Mouse (Mus musculus): ENCODE results near the gene Eif3l. TPM values are rescaled to one million over a fixed set of nuclear protein-coding genes. Genes with fewer than 3 reads are reported as not detected.

The Eif3l gene
- total and polyA plus RNA-seq, 3 experiments: 63.9 to 90.3 (median 69.2) TPM

- H3K4me3 ChIP-seq: peak within 1 kb of the TSS; percentile 71
- H3K4me1 ChIP-seq (ENCODE audit: control insufficient read depth, insufficient read depth, low read length): peaks cover 2% of the 10 kb centered on the region
- peaks cover 2% of the 10 kb centered on the region; the same call in 1 of the 2 replicates for H3K79me2 ChIP-seq (replicated peaks; ENCODE audit: control insufficient read depth, insufficient read depth, low read length)
- WGBS: under 1% methylated on average over 80 of the region's 80 CpGs
- intact Hi-C loops (cut with DNase I): loop anchor here (2.0 kb wide), 1 partner anchor 34 kb away; the partner anchor contains the start of gene H1f0
- H3K9ac ChIP-seq (ENCODE audit: low read depth, low read length): peak within 1 kb of the TSS; percentile 93
- DNase-seq: peak; percentile 93 to 98
- no peaks in the 10 kb centered on the region for H3K36me3 ChIP-seq (ENCODE audit: control insufficient read depth, insufficient read depth, low read length)
- TF ChIP-seq EP300 (IDR thresholded peaks at IDR 0.05; ENCODE audit: insufficient read depth, low read depth, low read length): no peak
- TF ChIP-seq POLR2A (IDR thresholded peaks at IDR 0.05; ENCODE audit: insufficient read depth, low read depth, low read length): peak; percentile 78
- H3K27me3 ChIP-seq (ENCODE audit: control insufficient read depth, insufficient read depth, low read length): no peaks in the 10 kb centered on the region
- H3K27ac ChIP-seq: peak within 1 kb of the TSS; percentile 81
Measured at GRCm38 (mm10) chr15:79062376-79063159, 12.4 kb upstream of the Eif3l start, which contains the start of gene Ankrd54. Ankrd54 (minus strand) TSS chr15:79062893.

- peak overlapping the region; percentile 42 for H3K4me3 ChIP-seq
- H3K27ac ChIP-seq: peak overlapping the region; percentile 4; the same call in 1 of the 2 replicates
- H3K27me3 ChIP-seq (ENCODE audit: control insufficient read depth, insufficient read depth, low read length): no peaks in the 10 kb centered on the region
- intact Hi-C loops (cut with DNase I): loop anchor here (2.0 kb wide), 1 partner anchor 34 kb away; the partner anchor contains the start of gene H1f0
- no peaks in the 10 kb centered on the region for H3K36me3 ChIP-seq (ENCODE audit: control insufficient read depth, insufficient read depth, low read length)
- 0 out of 2 replicates have a peak overlapping the region, but pooled peaks have one; percentile 27 for H3K9ac ChIP-seq (ENCODE audit: low read depth, low read length)
- 9% methylated on average over 14 of the region's 14 CpGs for WGBS
- peaks cover 2% of the 10 kb centered on the region; the same call in 1 of the 2 replicates for H3K79me2 ChIP-seq (replicated peaks; ENCODE audit: control insufficient read depth, insufficient read depth, low read length)
- TF ChIP-seq EP300 (IDR thresholded peaks at IDR 0.05; ENCODE audit: insufficient read depth, low read depth, low read length) (no peak), CTCF (IDR thresholded peaks at IDR 0.05) (no peak), POLR2A (IDR thresholded peaks at IDR 0.05; ENCODE audit: insufficient read depth, low read depth, low read length) (no peak)
- peaks cover 2% of the 10 kb centered on the region for H3K4me1 ChIP-seq (ENCODE audit: control insufficient read depth, insufficient read depth, low read length)
- DNase-seq: no peak
Measured at GRCm38 (mm10) chr15:79063160-79063740, 11.7 kb upstream of the Eif3l start.

- no peak overlapping the region for H3K27ac ChIP-seq
- intact Hi-C loops (cut with DNase I): no loop called here
Measured at GRCm38 (mm10) chr15:79065086-79065770, 9.8 kb upstream of the Eif3l start.

GRCm38 (mm10) chr15:79066276-79066675 lies 8.7 kb upstream of the Eif3l start:
- no peak for DNase-seq
- Histone ChIP-seq H3K4me3 (no peak overlapping the region), H3K27ac (no peak overlapping the region), H3K4me1 (ENCODE audit: control insufficient read depth, insufficient read depth, low read length) (peaks cover 2% of the 10 kb centered on the region), H3K36me3 (ENCODE audit: control insufficient read depth, insufficient read depth, low read length) (no peaks in the 10 kb centered on the region), H3K79me2 (replicated peaks; ENCODE audit: control insufficient read depth, insufficient read depth, low read length) (peaks cover 2% of the 10 kb centered on the region; the same call in 1 of the 2 replicates), H3K9ac (ENCODE audit: low read depth, low read length) (no peak overlapping the region), H3K27me3 (ENCODE audit: control insufficient read depth, insufficient read depth, low read length) (no peaks in the 10 kb centered on the region)
- 60% methylated on average over 2 of the region's 2 CpGs for WGBS
- TF ChIP-seq CTCF (IDR thresholded peaks at IDR 0.05) (no peak), EP300 (IDR thresholded peaks at IDR 0.05; ENCODE audit: insufficient read depth, low read depth, low read length) (no peak), POLR2A (IDR thresholded peaks at IDR 0.05; ENCODE audit: insufficient read depth, low read depth, low read length) (no peak)
- intact Hi-C loops (cut with DNase I): no loop called here

More at GRCm38 (mm10) chr15:79065086-79065770, 9.8 kb upstream of the Eif3l start:
- H3K4me3 ChIP-seq: no peak overlapping the region
- 50% methylated on average over 8 of the region's 8 CpGs for WGBS
- no peak overlapping the region for H3K9ac ChIP-seq (ENCODE audit: low read depth, low read length)
- DNase-seq: no peak
- TF ChIP-seq EP300 (IDR thresholded peaks at IDR 0.05; ENCODE audit: insufficient read depth, low read depth, low read length) (no peak), POLR2A (IDR thresholded peaks at IDR 0.05; ENCODE audit: insufficient read depth, low read depth, low read length) (no peak), CTCF (IDR thresholded peaks at IDR 0.05) (no peak)
- H3K79me2 ChIP-seq (replicated peaks; ENCODE audit: control insufficient read depth, insufficient read depth, low read length): peaks cover 2% of the 10 kb centered on the region; the same call in 1 of the 2 replicates
- H3K4me1 ChIP-seq (ENCODE audit: control insufficient read depth, insufficient read depth, low read length): peaks cover 2% of the 10 kb centered on the region
- H3K36me3 ChIP-seq (ENCODE audit: control insufficient read depth, insufficient read depth, low read length): no peaks in the 10 kb centered on the region
- H3K27me3 ChIP-seq (ENCODE audit: control insufficient read depth, insufficient read depth, low read length): no peaks in the 10 kb centered on the region

- Histone ChIP-seq H3K4me1 (ENCODE audit: control insufficient read depth, insufficient read depth, low read length) (peaks cover 2% of the 10 kb centered on the region), H3K79me2 (replicated peaks; ENCODE audit: control insufficient read depth, insufficient read depth, low read length) (no peaks in the 10 kb centered on the region), H3K36me3 (ENCODE audit: control insufficient read depth, insufficient read depth, low read length) (no peaks in the 10 kb centered on the region), H3K4me3 (no peak overlapping the region), H3K9ac (ENCODE audit: low read depth, low read length) (no peak overlapping the region), H3K27ac (no peak overlapping the region), H3K27me3 (ENCODE audit: control insufficient read depth, insufficient read depth, low read length) (no peaks in the 10 kb centered on the region)
- DNase-seq: no peak
- WGBS: 28% methylated on average over 3 of the region's 3 CpGs
- TF ChIP-seq EP300 (IDR thresholded peaks at IDR 0.05; ENCODE audit: insufficient read depth, low read depth, low read length): no peak
- no peak for TF ChIP-seq CTCF (IDR thresholded peaks at IDR 0.05)
- TF ChIP-seq POLR2A (IDR thresholded peaks at IDR 0.05; ENCODE audit: insufficient read depth, low read depth, low read length): no peak
- intact Hi-C loops (cut with DNase I): no loop called here
Measured at GRCm38 (mm10) chr15:79067631-79068030, 7.3 kb upstream of the Eif3l start.

All from heart, adult 2 months (tissue).